ENCODE assay signal across 14 mouse cellular contexts in genomic region chr16:4711173-4711572, GRCm38 (mm10).
"Had no signal": no experiment of that assay in that cellular context is flagged by ENCODE, and none has a peak within 500 bp of the region (broad histone marks: within the 10 kb centered on the region; RNA-seq: fewer than 3 reads in every experiment).

No protein-coding gene starts in this region.

- DNase-seq: lung, adult 18-20 months; lung, embryonic 14.5 days; lung, postnatal 10 days; lung, postnatal 4 days; right cerebral cortex, postnatal 14 days; thymus, adult 18-20 months; thymus, postnatal 25 days; thymus, postnatal 4 days had no signal

- H3K4me1 ChIP-seq: midbrain, embryonic 10.5 days; midbrain, embryonic 12.5 days; midbrain, embryonic 15.5 days; neural tube, embryonic 12.5 days; stomach, embryonic 15.5 days had no signal

- H3K4me2 ChIP-seq: lung, embryonic 14.5 days; midbrain, embryonic 12.5 days; midbrain, embryonic 15.5 days; neural tube, embryonic 12.5 days; stomach, embryonic 15.5 days had no signal

- H3K27ac ChIP-seq: midbrain, embryonic 10.5 days; midbrain, embryonic 12.5 days; midbrain, embryonic 15.5 days; neural tube, embryonic 12.5 days; stomach, embryonic 15.5 days; stomach, postnatal 0 days had no signal

- ATAC-seq: midbrain, embryonic 15.5 days had no signal

- H3K4me3 ChIP-seq: midbrain, embryonic 10.5 days; midbrain, embryonic 12.5 days; midbrain, embryonic 15.5 days; neural tube, embryonic 12.5 days; stomach, embryonic 15.5 days had no signal

- H3K9ac ChIP-seq: lung, embryonic 14.5 days; midbrain, embryonic 12.5 days; midbrain, embryonic 15.5 days; neural tube, embryonic 12.5 days; stomach, embryonic 15.5 days had no signal

- H3K9me3 ChIP-seq: midbrain, embryonic 10.5 days; midbrain, embryonic 12.5 days; midbrain, embryonic 15.5 days; neural tube, embryonic 12.5 days; stomach, embryonic 15.5 days had no signal

- H3K27me3 ChIP-seq: midbrain, embryonic 12.5 days; midbrain, embryonic 15.5 days; neural tube, embryonic 12.5 days; stomach, embryonic 15.5 days had no signal
